Mouse (Mus musculus): ENCODE measurements around the gene Lpar5.
"Not testable (repeated sequence)": the region's sequence is repeated elsewhere in the genome, so short reads cannot be mapped to it uniquely, and the experiment has no call there.

The Lpar5 gene

GRCm38 (mm10) chr6:125067571-125067995, at the start of gene Lpar5:
TSS of gene Lpar5 (plus strand) at chr6:125067920.
- in situ Hi-C loops (cut with MseI, MboI) = no loop called here

GRCm38 (mm10) chr6:125030532-125030931, 37.2 kb upstream of the Lpar5 start:
- in situ Hi-C loops (cut with MseI, MboI) = not testable (repeated sequence)

- in situ Hi-C loops (cut with MseI, MboI) = no loop called here
These were observed 36.1 kb upstream of the Lpar5 start for GRCm38 (mm10) chr6:125031604-125032003.

GRCm38 (mm10) chr6:125038666-125039065, 29.1 kb upstream of the Lpar5 start:
- in situ Hi-C loops (cut with MseI, MboI) = no loop called here

- in situ Hi-C loops (cut with MseI, MboI) = no loop called here
These were observed 28.6 kb upstream of the Lpar5 start for GRCm38 (mm10) chr6:125039131-125039530.

GRCm38 (mm10) chr6:125039533-125040153, 28.1 kb upstream of the Lpar5 start, which contains the start of gene Ing4:
TSS of gene Ing4 (plus strand) at chr6:125039760.
- in situ Hi-C loops (cut with MseI, MboI) = no loop called here

GRCm38 (mm10) chr6:125040221-125040620, 27.5 kb upstream of the Lpar5 start:
- in situ Hi-C loops (cut with MseI, MboI) = no loop called here

GRCm38 (mm10) chr6:125041047-125041446, 26.7 kb upstream of the Lpar5 start:
- in situ Hi-C loops (cut with MseI, MboI) = no loop called here

GRCm38 (mm10) chr6:125042081-125042480, 25.6 kb upstream of the Lpar5 start:
- in situ Hi-C loops (cut with MseI, MboI) = no loop called here

GRCm38 (mm10) chr6:125046691-125047090, 21.0 kb upstream of the Lpar5 start:
- in situ Hi-C loops (cut with MseI, MboI) = loop anchor here (5.0 kb wide), 1 partner anchor 36 kb away; no protein-coding TSS in a partner anchor

GRCm38 (mm10) chr6:125049678-125050077, 18.0 kb upstream of the Lpar5 start, which contains the start of gene Acrbp:
TSS of gene Acrbp (plus strand) at chr6:125049689.
- in situ Hi-C loops (cut with MseI, MboI) = loop anchor here (5.0 kb wide), 1 partner anchor 33 kb away; no protein-coding TSS in a partner anchor

GRCm38 (mm10) chr6:125051237-125051636, 16.5 kb upstream of the Lpar5 start:
- in situ Hi-C loops (cut with MseI, MboI) = no loop called here

GRCm38 (mm10) chr6:125061493-125061892, 6.2 kb upstream of the Lpar5 start:
- in situ Hi-C loops (cut with MseI, MboI) = no loop called here

GRCm38 (mm10) chr6:125062511-125062910, 5.2 kb upstream of the Lpar5 start:
- in situ Hi-C loops (cut with MseI, MboI) = no loop called here

GRCm38 (mm10) chr6:125063906-125064305, 3.8 kb upstream of the Lpar5 start:
- in situ Hi-C loops (cut with MseI, MboI) = no loop called here

- in situ Hi-C loops (cut with MseI, MboI) = not testable (repeated sequence)
These were observed 2.5 kb upstream of the Lpar5 start for GRCm38 (mm10) chr6:125065223-125065622.

- in situ Hi-C loops (cut with MseI, MboI) = no loop called here
These were observed 3.6 kb downstream of the Lpar5 start for GRCm38 (mm10) chr6:125071170-125071895.

GRCm38 (mm10) chr6:125071896-125072279, 4.2 kb downstream of the Lpar5 start:
- in situ Hi-C loops (cut with MseI, MboI) = no loop called here

GRCm38 (mm10) chr6:125073825-125074224, 6.1 kb downstream of the Lpar5 start:
- in situ Hi-C loops (cut with MseI, MboI) = no loop called here

GRCm38 (mm10) chr6:125081394-125081793, 13.7 kb downstream of the Lpar5 start:
- in situ Hi-C loops (cut with MseI, MboI) = loop anchor here (5.0 kb wide), 1 partner anchor 34 kb away; the partner anchor contains the start of gene Acrbp (in 2 of the 2)

GRCm38 (mm10) chr6:125081797-125082560, 14.3 kb downstream of the Lpar5 start:
- in situ Hi-C loops (cut with MseI, MboI) = loop anchor here (5.0 kb wide), 1 partner anchor 35 kb away; the partner anchor contains the start of gene Acrbp (in 2 of the 2)

Measured in mouse trophoblast stem cell (cell line).